In the genomic region with DNA sequence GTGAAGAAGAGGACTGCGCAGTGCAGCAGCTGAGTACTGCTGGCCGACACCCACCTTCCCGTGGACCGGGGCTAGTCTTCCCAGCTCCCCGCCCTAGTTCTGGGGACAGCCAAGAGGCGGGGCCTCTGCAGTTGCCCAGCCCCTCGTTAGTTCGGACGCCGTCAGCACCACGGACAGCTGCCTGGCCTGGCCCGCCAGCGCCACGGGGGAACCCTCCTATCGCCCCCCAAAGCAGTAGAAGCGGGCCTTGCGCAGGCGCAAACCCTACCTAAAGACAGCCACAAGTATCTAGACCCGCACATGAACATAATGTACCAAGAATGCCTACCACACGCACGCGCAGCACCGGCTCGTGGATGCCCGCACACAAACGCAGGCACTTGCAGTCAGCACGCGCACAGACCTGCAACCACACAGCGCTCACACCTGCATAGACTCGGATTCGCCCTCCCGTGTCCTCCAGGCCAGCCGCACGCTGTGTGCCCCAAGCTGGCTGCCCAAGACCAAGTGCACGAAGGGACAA, we compare ENCODE assay signal across 8 mouse cellular contexts. TPM values are rescaled to one million over a fixed set of nuclear protein-coding genes. Genes with fewer than 3 reads are reported as not detected.
DNase-seq lines count a peak whose midpoint lies in the region; ATAC-seq lines count a peak whose summit lies in the region.

No protein-coding gene starts in this region.

- peak overlapping the region; percentile 47 for H3K4me3 ChIP-seq in intestine, embryonic 14.5 days (ENCODE audit: low read depth, low read length)

- no peak overlapping the region for H3K9ac ChIP-seq in intestine, embryonic 14.5 days (ENCODE audit: low read length)

- H3K4me1 ChIP-seq in intestine, embryonic 14.5 days (replicated peaks; ENCODE audit: control insufficient read depth, insufficient read depth, low read length), result peaks cover 6% of the 10 kb centered on the region

- DNase-seq in adrenal gland, postnatal 14 days, result peak; percentile 82
- DNase-seq in cerebellum, postnatal 14 days, result peak; percentile 74 to 81
- DNase-seq in frontal cortex, postnatal 25 days (ENCODE audit: low spot score in 2 of 2), result peak; percentile 43 to 46
- DNase-seq in intestine, embryonic 14.5 days (ENCODE audit: low spot score), result peak; percentile 95
- DNase-seq in left cerebral cortex, postnatal 14 days (ENCODE audit: low spot score in 2 of 2), result peak; percentile 71 to 88
- peak; percentile 91 for DNase-seq in mesoderm, embryonic 11.5 days (ENCODE audit: low read depth, low spot score)
- peak; percentile 67 to 74 for DNase-seq in right cerebral cortex, postnatal 36 days (ENCODE audit: low spot score in 2 of 2)
- DNase-seq in adipocyte (ENCODE audit: low spot score), result no peak

- H3K4me2 ChIP-seq in intestine, embryonic 14.5 days (ENCODE audit: low read length), result peak overlapping the region; percentile 97

- H3K36me3 ChIP-seq in intestine, embryonic 14.5 days (ENCODE audit: control insufficient read depth, insufficient read depth, low read length), result no peaks in the 10 kb centered on the region

- intact Hi-C loops in left cerebral cortex, postnatal 14 days (cut with DNase I), result no loop called here

- peaks cover 19% of the 10 kb centered on the region for H3K27me3 ChIP-seq in intestine, embryonic 14.5 days (replicated peaks; ENCODE audit: control insufficient read depth, insufficient read depth, low read length)

- H3K9me3 ChIP-seq in intestine, embryonic 14.5 days (ENCODE audit: control insufficient read depth, low read length), result no peaks in the 10 kb centered on the region

- ATAC-seq in intestine, embryonic 14.5 days (replicated peaks; ENCODE audit: low FRiP score, low TSS enrichment, low read depth), result peak; percentile 75

- H3K27ac ChIP-seq in intestine, embryonic 14.5 days (ENCODE audit: low read depth), result no peak overlapping the region

- WGBS in intestine, embryonic 14.5 days, result under 1% methylated on average over 34 of the region's 35 CpGs

RNA-seq across cellular contexts. Expression of a gene that starts 1.0 kb away (rescaled TPM):
- total RNA-seq in adrenal gland, postnatal 14 days (2021), result 2.9 and 3.0 TPM in 2 replicates
- polyA plus RNA-seq in intestine, embryonic 14.5 days (2014; fragmentation: Nextera tagmentation; extraction: Ambion mirVana), result 0.91 and 1.0 TPM in 2 replicates
- 100 to 1,000 TPM; 108 to 125 TPM for total RNA-seq in left cerebral cortex, postnatal 14 days (2021)

Comparison
In these comparisons a context has a peak if more than half of its experiments do, and no peak if none do; other contexts are left out.
1. RNA of a gene that starts 1.0 kb away (total RNA-seq): 108 to 125 TPM in left cerebral cortex, postnatal 14 days; 2.9 to 3.0 TPM in adrenal gland, postnatal 14 days; every median in the first group is over 10 times any median in the second.